Mouse (Mus musculus): Measurements from ENCODE around the gene Lzts3. TPM values are rescaled to one million over a fixed set of nuclear protein-coding genes. Genes with fewer than 3 reads are reported as not detected.
"Not testable (repeated sequence)": the region's sequence is repeated elsewhere in the genome, so short reads cannot be mapped to it uniquely, and the experiment has no call there.

Lzts3 gene
- polyA plus RNA-seq, 1 experiment from 2014 or later, result 4.7 TPM

GRCm38 (mm10) chr2:130656536-130656935 lies 13.9 kb upstream of the Lzts3 start:
- H3K4me3 ChIP-seq, result no peak overlapping the region
- no peak overlapping the region for H3K9ac ChIP-seq
- H3K4me1 ChIP-seq, result no peaks in the 10 kb centered on the region
- H3K4me2 ChIP-seq (replicated peaks), result no peak overlapping the region
- peaks cover 93% of the 10 kb centered on the region for H3K36me3 ChIP-seq
- H3K27ac ChIP-seq, result no peak overlapping the region
- 93% methylated on average over 9 of the region's 9 CpGs for WGBS
- ATAC-seq (ENCODE audit: low FRiP score, low read depth), result no peak
- no peaks in the 10 kb centered on the region for H3K27me3 ChIP-seq
- no peaks in the 10 kb centered on the region for H3K9me3 ChIP-seq

GRCm38 (mm10) chr2:130655660-130656339 lies 13.2 kb upstream of the Lzts3 start:
- Histone ChIP-seq H3K9ac (no peak overlapping the region), H3K4me1 (no peaks in the 10 kb centered on the region), H3K36me3 (peaks cover 90% of the 10 kb centered on the region), H3K4me2 (replicated peaks) (no peak overlapping the region), H3K9me3 (no peaks in the 10 kb centered on the region), H3K27ac (no peak overlapping the region), H3K27me3 (no peaks in the 10 kb centered on the region), H3K4me3 (no peak overlapping the region)
- WGBS, result 89% methylated on average over 6 of the region's 6 CpGs
- no peak for ATAC-seq (ENCODE audit: low FRiP score, low read depth)

GRCm38 (mm10) chr2:130653760-130654159 lies 11.2 kb upstream of the Lzts3 start:
- 84% methylated on average over 1 of the region's 1 CpGs for WGBS
- Histone ChIP-seq H3K4me2 (replicated peaks) (no peak overlapping the region), H3K4me1 (no peaks in the 10 kb centered on the region), H3K36me3 (peaks cover 81% of the 10 kb centered on the region), H3K9ac (no peak overlapping the region), H3K27ac (no peak overlapping the region), H3K4me3 (no peak overlapping the region), H3K27me3 (no peaks in the 10 kb centered on the region), H3K9me3 (no peaks in the 10 kb centered on the region)
- no peak for ATAC-seq (ENCODE audit: low FRiP score, low read depth)

- Histone ChIP-seq H3K4me2 (replicated peaks) (no peak overlapping the region), H3K4me1 (no peaks in the 10 kb centered on the region), H3K9ac (no peak overlapping the region), H3K27ac (no peak overlapping the region), H3K36me3 (peaks cover 76% of the 10 kb centered on the region), H3K4me3 (no peak overlapping the region), H3K9me3 (no peaks in the 10 kb centered on the region), H3K27me3 (no peaks in the 10 kb centered on the region)
- no peak for ATAC-seq (ENCODE audit: low FRiP score, low read depth)
- WGBS, result 89% methylated on average over 2 of the region's 2 CpGs
Observed at GRCm38 (mm10) chr2:130653303-130653702, 10.7 kb upstream of the Lzts3 start.

GRCm38 (mm10) chr2:130649028-130649427 lies 6.4 kb upstream of the Lzts3 start:
- not testable (repeated sequence) for H3K9ac ChIP-seq; H3K27me3 ChIP-seq; ATAC-seq (ENCODE audit: low FRiP score, low read depth); H3K27ac ChIP-seq; H3K4me3 ChIP-seq; H3K9me3 ChIP-seq; H3K4me1 ChIP-seq; H3K4me2 ChIP-seq (replicated peaks)
- WGBS, result 84% methylated on average over 6 of the region's 6 CpGs
- peaks cover 34% of the 10 kb centered on the region for H3K36me3 ChIP-seq

- WGBS, result 81% methylated on average over 4 of the region's 4 CpGs
- ATAC-seq (ENCODE audit: low FRiP score, low read depth), result no peak
- Histone ChIP-seq H3K9me3 (no peaks in the 10 kb centered on the region), H3K36me3 (peaks cover 3% of the 10 kb centered on the region; the same call in 1 of the 2 replicates), H3K27ac (no peak overlapping the region), H3K9ac (no peak overlapping the region), H3K27me3 (peaks cover 17% of the 10 kb centered on the region), H3K4me2 (replicated peaks) (no peak overlapping the region), H3K4me3 (no peak overlapping the region), H3K4me1 (peaks cover 11% of the 10 kb centered on the region)
Observed at GRCm38 (mm10) chr2:130645198-130645597, 2.6 kb upstream of the Lzts3 start.

- Histone ChIP-seq H3K27ac (0 out of 2 replicates have a peak overlapping the region, but pooled peaks have one; percentile 22), H3K9me3 (no peaks in the 10 kb centered on the region), H3K9ac (peak overlapping the region; percentile 75), H3K27me3 (peaks cover 42% of the 10 kb centered on the region), H3K4me2 (replicated peaks) (peak overlapping the region; percentile 94), H3K4me3 (peak overlapping the region; percentile 67), H3K36me3 (no peaks in the 10 kb centered on the region), H3K4me1 (peaks cover 16% of the 10 kb centered on the region)
- peak; percentile 53 for ATAC-seq (ENCODE audit: low FRiP score, low read depth)
- WGBS, result 1% methylated on average over 25 of the region's 27 CpGs
Observed at GRCm38 (mm10) chr2:130642197-130642660, 374 bp downstream of the Lzts3 start.

GRCm38 (mm10) chr2:130641351-130642025 lies 1.1 kb downstream of the Lzts3 start:
- H3K27me3 ChIP-seq, result peaks cover 49% of the 10 kb centered on the region
- H3K9me3 ChIP-seq, result no peaks in the 10 kb centered on the region
- peak overlapping the region; percentile 67 for H3K4me3 ChIP-seq
- H3K27ac ChIP-seq, result no peak overlapping the region
- H3K36me3 ChIP-seq, result no peaks in the 10 kb centered on the region
- peak overlapping the region; percentile 94 for H3K4me2 ChIP-seq (replicated peaks)
- no peak overlapping the region; the same call in 1 of the 2 replicates for H3K9ac ChIP-seq
- peaks cover 16% of the 10 kb centered on the region for H3K4me1 ChIP-seq
- no peak for ATAC-seq (ENCODE audit: low FRiP score, low read depth)
- WGBS, result 38% methylated on average over 6 of the region's 6 CpGs

- no peak overlapping the region for H3K4me3 ChIP-seq
Observed at GRCm38 (mm10) chr2:130639276-130639675, 3.3 kb downstream of the Lzts3 start.

GRCm38 (mm10) chr2:130638101-130638611 lies 4.4 kb downstream of the Lzts3 start:
- no peak overlapping the region for H3K27ac ChIP-seq
- 28% methylated on average over 16 of the region's 16 CpGs for WGBS
- no peak overlapping the region for H3K9ac ChIP-seq
- H3K4me1 ChIP-seq, result peaks cover 38% of the 10 kb centered on the region
- H3K9me3 ChIP-seq, result no peaks in the 10 kb centered on the region
- no peak overlapping the region for H3K4me3 ChIP-seq
- ATAC-seq (ENCODE audit: low FRiP score, low read depth), result no peak
- no peaks in the 10 kb centered on the region; the same call in 1 of the 2 replicates for H3K36me3 ChIP-seq
- no peak overlapping the region for H3K4me2 ChIP-seq (replicated peaks)
- peaks cover 82% of the 10 kb centered on the region for H3K27me3 ChIP-seq

More at GRCm38 (mm10) chr2:130639276-130639675, 3.3 kb downstream of the Lzts3 start:
- H3K27me3 ChIP-seq, result peaks cover 71% of the 10 kb centered on the region
- H3K4me2 ChIP-seq (replicated peaks), result no peak overlapping the region
- peaks cover 36% of the 10 kb centered on the region for H3K4me1 ChIP-seq
- H3K9me3 ChIP-seq, result no peaks in the 10 kb centered on the region
- H3K9ac ChIP-seq, result no peak overlapping the region
- 75% methylated on average over 6 of the region's 6 CpGs for WGBS
- H3K27ac ChIP-seq, result no peak overlapping the region
- ATAC-seq (ENCODE audit: low FRiP score, low read depth), result no peak
- H3K36me3 ChIP-seq, result no peaks in the 10 kb centered on the region; the same call in 1 of the 2 replicates

- Histone ChIP-seq H3K9me3 (no peaks in the 10 kb centered on the region), H3K36me3 (no peaks in the 10 kb centered on the region; the same call in 1 of the 2 replicates), H3K27me3 (peaks cover 78% of the 10 kb centered on the region), H3K4me2 (replicated peaks) (peak overlapping the region; percentile 81), H3K27ac (no peak overlapping the region), H3K4me3 (peak overlapping the region; percentile 46), H3K4me1 (peaks cover 27% of the 10 kb centered on the region), H3K9ac (peak overlapping the region; percentile 70)
- 12% methylated on average over 21 of the region's 21 CpGs for WGBS
- peak; percentile 37; the same call in 1 of the 2 replicates for ATAC-seq (ENCODE audit: low FRiP score, low read depth)
Observed at GRCm38 (mm10) chr2:130635847-130636246, 6.8 kb downstream of the Lzts3 start.

- Histone ChIP-seq H3K4me1 (peaks cover 27% of the 10 kb centered on the region), H3K9ac (peak overlapping the region; percentile 70), H3K4me3 (peak overlapping the region; percentile 46), H3K36me3 (no peaks in the 10 kb centered on the region; the same call in 1 of the 2 replicates), H3K9me3 (no peaks in the 10 kb centered on the region), H3K4me2 (replicated peaks) (peak overlapping the region; percentile 81), H3K27me3 (peaks cover 72% of the 10 kb centered on the region), H3K27ac (no peak overlapping the region)
- under 1% methylated on average over 38 of the region's 38 CpGs for WGBS
- peak; percentile 38 for ATAC-seq (ENCODE audit: low FRiP score, low read depth)
Observed at GRCm38 (mm10) chr2:130634739-130635411, 7.7 kb downstream of the Lzts3 start.

Data from limb, embryonic 13.5 days (tissue).